11 mouse cellular contexts compared by ENCODE assay signal in genomic region chr9:49816115-49816650, GRCm38 (mm10). TPM values are rescaled to one million over a fixed set of nuclear protein-coding genes. Genes with fewer than 3 reads are reported as not detected.
DNase-seq lines count a peak whose midpoint lies in the region; ATAC-seq and TF ChIP-seq lines count a peak whose summit lies in the region.
"Had no signal": no experiment of that assay in that cellular context is flagged by ENCODE, and none has a peak within 500 bp of the region (broad histone marks: within the 10 kb centered on the region; RNA-seq: fewer than 3 reads in every experiment).

No protein-coding gene starts in this region.

- no peak for ATAC-seq in neural tube, embryonic 11.5 days (ENCODE audit: insufficient read depth, low FRiP score, low TSS enrichment)
- ATAC-seq in forebrain, embryonic 12.5 days (ENCODE audit: low FRiP score): no peak
- ATAC-seq in midbrain, embryonic 16.5 days: no peak

- H3K27ac ChIP-seq in neural tube, embryonic 11.5 days (ENCODE audit: low read depth, low read length): no peak overlapping the region
- H3K27ac ChIP-seq in embryonic fibroblast, embryonic 13.5 days (ENCODE audit: insufficient read depth, low read length): peak overlapping the region; percentile 88
- H3K27ac ChIP-seq in forebrain, embryonic 12.5 days: no peak overlapping the region
- no peak overlapping the region for H3K27ac ChIP-seq in midbrain, embryonic 16.5 days (ENCODE audit: low read length)
- H3K27ac ChIP-seq: hindbrain, embryonic 14.5 days had no signal

- intact Hi-C loops in heart, postnatal 10 days (cut with DNase I): no loop called here
- intact Hi-C loops in heart, postnatal 25 days (cut with DNase I): no loop called here

- no peaks in the 10 kb centered on the region for H3K4me1 ChIP-seq in neural tube, embryonic 11.5 days (ENCODE audit: control insufficient read depth, insufficient read depth, low read length)
- H3K4me1 ChIP-seq in embryonic fibroblast, embryonic 13.5 days (ENCODE audit: control insufficient read depth, insufficient read depth, low read length): peaks cover 21% of the 10 kb centered on the region
- peaks cover 9% of the 10 kb centered on the region for H3K4me1 ChIP-seq in forebrain, embryonic 12.5 days
- peaks cover 3% of the 10 kb centered on the region; the same call in 1 of the 2 replicates for H3K4me1 ChIP-seq in midbrain, embryonic 16.5 days (ENCODE audit: control insufficient read depth, insufficient read depth, low read length)

- no peaks in the 10 kb centered on the region for H3K9me3 ChIP-seq in neural tube, embryonic 11.5 days (ENCODE audit: control insufficient read depth, low read length)
- H3K9me3 ChIP-seq in forebrain, embryonic 12.5 days: no peaks in the 10 kb centered on the region
- no peaks in the 10 kb centered on the region for H3K9me3 ChIP-seq in midbrain, embryonic 16.5 days (replicated peaks; ENCODE audit: control insufficient read depth, low read length, poor library complexity, severe bottlenecking)

- WGBS in neural tube, embryonic 11.5 days: 67% methylated on average over 10 of the region's 10 CpGs
- WGBS in forebrain, embryonic 12.5 days: 73% methylated on average over 10 of the region's 10 CpGs
- 61% methylated on average over 10 of the region's 10 CpGs for WGBS in midbrain, embryonic 16.5 days

- no peaks in the 10 kb centered on the region for H3K27me3 ChIP-seq in neural tube, embryonic 11.5 days (ENCODE audit: control insufficient read depth, insufficient read depth, low read length)
- no peaks in the 10 kb centered on the region for H3K27me3 ChIP-seq in forebrain, embryonic 12.5 days
- H3K27me3 ChIP-seq in midbrain, embryonic 16.5 days (ENCODE audit: control insufficient read depth, insufficient read depth, low read depth, low read length): no peaks in the 10 kb centered on the region

- no peak; the same call in 1 of the 2 replicates for TF ChIP-seq POLR2A in embryonic fibroblast, embryonic 13.5 days (IDR thresholded peaks at IDR 0.05; ENCODE audit: low read depth, low read length)

- no peak overlapping the region for H3K4me3 ChIP-seq in neural tube, embryonic 11.5 days (ENCODE audit: low read depth, low read length)
- no peak overlapping the region for H3K4me3 ChIP-seq in embryonic fibroblast, embryonic 13.5 days (ENCODE audit: insufficient read depth, low read length)
- H3K4me3 ChIP-seq in forebrain, embryonic 12.5 days (replicated peaks): no peak overlapping the region
- no peak overlapping the region for H3K4me3 ChIP-seq in midbrain, embryonic 16.5 days (ENCODE audit: low read depth, low read length)

- no peaks in the 10 kb centered on the region for H3K36me3 ChIP-seq in neural tube, embryonic 11.5 days (ENCODE audit: control insufficient read depth, insufficient read depth, low read length)
- no peaks in the 10 kb centered on the region for H3K36me3 ChIP-seq in forebrain, embryonic 12.5 days (replicated peaks)
- no peaks in the 10 kb centered on the region for H3K36me3 ChIP-seq in midbrain, embryonic 16.5 days (ENCODE audit: control insufficient read depth, insufficient read depth, low read length)

- TF ChIP-seq CTCF in embryonic fibroblast, embryonic 13.5 days (IDR thresholded peaks at IDR 0.05; ENCODE audit: borderline replicate concordance, insufficient read depth, low read length): no peak

- H3K4me2 ChIP-seq in neural tube, embryonic 11.5 days (ENCODE audit: low read depth): no peak overlapping the region
- no peak overlapping the region for H3K4me2 ChIP-seq in forebrain, embryonic 12.5 days
- H3K4me2 ChIP-seq in midbrain, embryonic 16.5 days (ENCODE audit: low read length): no peak overlapping the region
- H3K4me2 ChIP-seq: hindbrain, embryonic 14.5 days had no signal

- no peak overlapping the region for H3K9ac ChIP-seq in neural tube, embryonic 11.5 days (ENCODE audit: low read length)
- H3K9ac ChIP-seq in forebrain, embryonic 12.5 days: no peak overlapping the region
- H3K9ac ChIP-seq in midbrain, embryonic 16.5 days (ENCODE audit: low read depth, low read length): no peak overlapping the region
- H3K9ac ChIP-seq: hindbrain, embryonic 14.5 days had no signal

- peak; percentile 12 to 22 for DNase-seq in heart, postnatal 10 days
- no peak for DNase-seq in heart, postnatal 25 days (ENCODE audit: low spot score)
- peak; percentile 22 for DNase-seq in neural tube, embryonic 11.5 days (ENCODE audit: low spot score)
- no peak for DNase-seq in neural tube, embryonic 10.5 days (ENCODE audit: extremely low spot score, low spot score)
- DNase-seq in testis, postnatal 10 days (ENCODE audit: low spot score): peak; percentile 59
- DNase-seq: lung, adult 2 months; thymus, postnatal 14 days had no signal

RNA-seq across cellular contexts. Expression of gene Ncam1, which starts 17.5 kb away (rescaled TPM):
- 10 to 100 TPM; 28.3 to 29.5 TPM for total RNA-seq in heart, postnatal 10 days (2021)
- 1 to 10 TPM; 6.7 to 7.7 TPM for total RNA-seq in heart, postnatal 25 days (2021)
- polyA plus RNA-seq in neural tube, embryonic 11.5 days (2014; fragmentation: Nextera tagmentation; extraction: Ambion mirVana): 163 and 193 TPM in 2 replicates
- polyA plus RNA-seq in embryonic fibroblast, embryonic 13.5 days (2011; ENCODE audit: insufficient read length, low read depth, missing spikeins): 182 and 218 TPM in 2 replicates
- polyA plus RNA-seq in forebrain, embryonic 12.5 days (2016; fragmentation: Nextera tagmentation; extraction: Ambion mirVana): 132 and 161 TPM in 2 replicates
- polyA plus RNA-seq in midbrain, embryonic 16.5 days (2015; fragmentation: Nextera tagmentation; extraction: Ambion mirVana): 600 and 646 TPM in 2 replicates

Comparison
In these comparisons a context has a peak if more than half of its experiments do, and no peak if none do; other contexts are left out.
1. DNase-seq: peak in heart, postnatal 10 days (2 of 2), neural tube, embryonic 11.5 days (single experiment) and testis, postnatal 10 days (single experiment); none in heart, postnatal 25 days (single experiment) and neural tube, embryonic 10.5 days (single experiment).